Mouse (Mus musculus) hindlimb bud, embryonic 11.5 days (tissue): ENCODE results near the gene Esp34.

Experiments
- DNase-seq: peaks from one replicate; pipeline ENCODE4 v3.0.0-alpha.2; 2012; ENCODE audit warnings: low read depth, low spot score; ENCODE audit errors: extremely low spot score

Esp34 gene

DNA sequence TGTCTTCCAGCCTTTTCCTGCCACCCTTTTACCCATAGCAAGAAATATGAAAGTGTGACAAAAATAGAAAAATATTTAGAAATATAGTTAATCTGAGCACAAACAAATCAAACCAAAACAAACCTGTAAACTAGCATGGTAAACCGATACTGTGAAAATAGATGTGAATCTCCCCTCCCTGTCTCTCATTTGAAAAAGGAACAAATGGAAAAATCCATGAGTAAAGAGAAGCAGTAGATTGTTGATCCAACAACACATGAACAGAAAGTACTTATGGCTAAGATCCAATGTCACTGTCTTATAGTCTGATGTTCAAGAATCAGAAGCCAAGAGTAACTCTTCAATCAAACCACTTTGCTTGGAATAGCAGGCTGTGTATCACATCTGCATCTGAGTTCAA is at the start of gene Esp34:
Esp34 (plus strand) TSS at position 301 of the 400 bp plus-strand sequence.
- no peak for DNase-seq

DNA sequence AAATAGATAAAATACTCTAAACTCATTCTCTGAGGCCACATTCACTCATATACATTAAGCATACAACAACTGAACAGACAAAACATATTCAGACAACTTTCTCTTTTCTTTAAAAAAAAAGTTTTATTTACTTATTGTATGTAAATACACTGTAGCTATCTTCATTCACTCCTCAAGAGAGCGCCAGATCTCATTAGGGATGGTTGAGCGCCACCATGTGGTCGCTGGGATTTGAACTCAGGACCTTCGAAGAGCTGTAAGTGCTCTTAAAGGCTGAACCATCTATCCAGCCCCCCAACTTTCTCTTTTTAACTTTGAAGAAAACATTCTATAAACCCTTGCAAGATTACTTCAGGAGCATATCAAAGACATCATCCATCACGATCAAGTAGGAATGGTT is 8.5 kb downstream of the Esp34 start:
- DNase-seq: no peak
